Mouse (Mus musculus): ENCODE data around the gene Hs6st1.

The Hs6st1 gene

GRCm38 (mm10) chr1:36129126-36129525 lies 60.9 kb downstream of the Hs6st1 start:
- no peak for DNase-seq (ENCODE audit: low spot score)

- DNase-seq (ENCODE audit: low spot score) = no peak
Observed at GRCm38 (mm10) chr1:36129881-36130280, 61.7 kb downstream of the Hs6st1 start.

GRCm38 (mm10) chr1:36130307-36131035 lies 62.3 kb downstream of the Hs6st1 start:
- DNase-seq (ENCODE audit: low spot score) = no peak

- no peak for DNase-seq (ENCODE audit: low spot score)
Observed at GRCm38 (mm10) chr1:36131154-36131553, 63.0 kb downstream of the Hs6st1 start.

GRCm38 (mm10) chr1:36131766-36132165 lies 63.6 kb downstream of the Hs6st1 start:
- DNase-seq (ENCODE audit: low spot score) = no peak

GRCm38 (mm10) chr1:36132211-36132610 lies 64.0 kb downstream of the Hs6st1 start:
- no peak for DNase-seq (ENCODE audit: low spot score)

- DNase-seq (ENCODE audit: low spot score) = no peak
Observed at GRCm38 (mm10) chr1:36133041-36133440, 64.8 kb downstream of the Hs6st1 start.

GRCm38 (mm10) chr1:36133647-36134046 lies 65.4 kb downstream of the Hs6st1 start:
- no peak for DNase-seq (ENCODE audit: low spot score)

- DNase-seq (ENCODE audit: low spot score) = peak; percentile 88
Observed at GRCm38 (mm10) chr1:36134584-36134983, 66.4 kb downstream of the Hs6st1 start.

- DNase-seq (ENCODE audit: low spot score) = no peak
Observed at GRCm38 (mm10) chr1:36140311-36140710, 72.1 kb downstream of the Hs6st1 start.

- peak; percentile 39 for DNase-seq (ENCODE audit: low spot score)
Observed at GRCm38 (mm10) chr1:36145050-36145449, 76.8 kb downstream of the Hs6st1 start.

GRCm38 (mm10) chr1:36148809-36149208 lies 80.6 kb downstream of the Hs6st1 start:
- no peak for DNase-seq (ENCODE audit: low spot score)

- DNase-seq (ENCODE audit: low spot score) = peak; percentile 33
Observed at GRCm38 (mm10) chr1:36149411-36149810, 81.2 kb downstream of the Hs6st1 start.
